Mouse (Mus musculus) heart, embryonic 11.5 days (tissue): ENCODE measurements at regions not wholly inside any gene's neighbourhood (a gene's known extent, or its start where the extent isn't known, plus 50 kb on each side); places are given as distances from the start of the nearest gene placed in this dataset.

Source experiments
- ATAC-seq: fragments of 200-750 bp; cut with Nextera tagmentation; replicated peaks from 2 replicates; pipeline ENCODE4 v1.8.0; 2017; ENCODE audit warnings: moderate library complexity; ENCODE audit not compliant: insufficient number of reproducible peaks, low FRiP score, low TSS enrichment
- H3K27ac ChIP-seq: fragments of 300-500 bp; sonication (generic); 2 replicates; pipeline ENCODE4 v1.5.1; 2014; ENCODE audit warnings: mild to moderate bottlenecking, low read depth, low read length
- H3K27me3 ChIP-seq: fragments of 300-500 bp; sonication (generic); 2 replicates; pipeline ENCODE4 v1.6.1; 2014; ENCODE audit warnings: mild to moderate bottlenecking, low read length, mixed read lengths; ENCODE audit not compliant: control insufficient read depth, insufficient read depth
- H3K36me3 ChIP-seq: fragments of 300-500 bp; sonication (generic); 2 replicates; pipeline ENCODE4 v1.6.1; 2014; ENCODE audit warnings: mild to moderate bottlenecking, low read length, moderate library complexity, mixed read lengths; ENCODE audit not compliant: control insufficient read depth, insufficient read depth
- H3K4me1 ChIP-seq: fragments of 300-500 bp; sonication (generic); 2 replicates; pipeline ENCODE4 v1.6.1; 2014; ENCODE audit warnings: low read length; ENCODE audit not compliant: control insufficient read depth, insufficient read depth
- H3K4me2 ChIP-seq: fragments of 300-500 bp; sonication (generic); 2 replicates; pipeline ENCODE4 v1.6.1; 2014; ENCODE audit warnings: mild to moderate bottlenecking, moderate library complexity
- H3K4me3 ChIP-seq: fragments of 300-500 bp; sonication (generic); 2 replicates; pipeline ENCODE4 v1.5.1; 2014; ENCODE audit warnings: low read depth, low read length
- H3K9ac ChIP-seq: fragments of 300-500 bp; sonication (generic); 2 replicates; pipeline ENCODE4 v1.6.1; 2014; ENCODE audit warnings: mild to moderate bottlenecking, low read depth, low read length, moderate library complexity
- H3K9me3 ChIP-seq: fragments of 300-500 bp; sonication (generic); replicated peaks from 2 replicates; pipeline ENCODE4 v1.6.1; 2016; ENCODE audit warnings: low read length; ENCODE audit not compliant: control insufficient read depth
- WGBS: fragments of 180-500 bp; shearing (Covaris S2); extraction: QIAGEN DNeasy Blood & Tissue Kit; methylation state at CpG from one replicate; pipeline ENCODE4 v1.1.7; 2014; ENCODE audit not compliant: insufficient replicate concordance; 5-methylcytosine and 5-hydroxymethylcytosine counted together

GRCm38 (mm10) chr1:137539424-137540116 is 579.3 kb upstream of the Nr5a2 start:
- Histone ChIP-seq H3K9ac (no peak overlapping the region), H3K27me3 (no peaks in the 10 kb centered on the region), H3K9me3 (no peaks in the 10 kb centered on the region), H3K4me1 (no peaks in the 10 kb centered on the region), H3K4me3 (no peak overlapping the region), H3K36me3 (no peaks in the 10 kb centered on the region), H3K4me2 (no peak overlapping the region), H3K27ac (no peak overlapping the region)
- no peak for ATAC-seq
- 70% methylated on average over 12 of the region's 12 CpGs for WGBS

- no peaks in the 10 kb centered on the region for H3K27me3 ChIP-seq
- no peak overlapping the region for H3K4me2 ChIP-seq
- H3K27ac ChIP-seq: no peak overlapping the region
- 84% methylated on average over 2 of the region's 2 CpGs for WGBS
- H3K4me3 ChIP-seq: no peak overlapping the region
- ATAC-seq: no peak
- no peaks in the 10 kb centered on the region for H3K4me1 ChIP-seq
- H3K9ac ChIP-seq: no peak overlapping the region
- no peaks in the 10 kb centered on the region for H3K9me3 ChIP-seq
- H3K36me3 ChIP-seq: no peaks in the 10 kb centered on the region
Observed at GRCm38 (mm10) chr1:137514750-137515149, 554.5 kb upstream of the Nr5a2 start.

- H3K9ac ChIP-seq: no peak overlapping the region
Observed at GRCm38 (mm10) chr1:137503704-137504422, 543.6 kb upstream of the Nr5a2 start.

GRCm38 (mm10) chr1:137488226-137488625 is 528.0 kb upstream of the Nr5a2 start:
- Histone ChIP-seq H3K36me3 (no peaks in the 10 kb centered on the region), H3K9ac (no peak overlapping the region), H3K4me3 (no peak overlapping the region), H3K4me1 (no peaks in the 10 kb centered on the region), H3K27me3 (no peaks in the 10 kb centered on the region), H3K4me2 (no peak overlapping the region), H3K9me3 (no peaks in the 10 kb centered on the region), H3K27ac (no peak overlapping the region)
- WGBS: 71% methylated on average over 5 of the region's 5 CpGs
- ATAC-seq: no peak

More at GRCm38 (mm10) chr1:137503704-137504422, 543.6 kb upstream of the Nr5a2 start:
- H3K9me3 ChIP-seq: no peaks in the 10 kb centered on the region
- no peaks in the 10 kb centered on the region for H3K4me1 ChIP-seq
- H3K27me3 ChIP-seq: no peaks in the 10 kb centered on the region
- no peak overlapping the region for H3K27ac ChIP-seq
- 59% methylated on average over 8 of the region's 8 CpGs for WGBS
- no peak overlapping the region for H3K4me2 ChIP-seq
- H3K36me3 ChIP-seq: no peaks in the 10 kb centered on the region
- ATAC-seq: no peak
- no peak overlapping the region for H3K4me3 ChIP-seq

GRCm38 (mm10) chr1:137478459-137478858 is 518.2 kb upstream of the Nr5a2 start:
- Histone ChIP-seq H3K9me3 (no peaks in the 10 kb centered on the region), H3K4me1 (no peaks in the 10 kb centered on the region), H3K36me3 (no peaks in the 10 kb centered on the region), H3K27me3 (no peaks in the 10 kb centered on the region), H3K9ac (no peak overlapping the region), H3K27ac (no peak overlapping the region), H3K4me3 (no peak overlapping the region), H3K4me2 (no peak overlapping the region)
- 44% methylated on average over 1 of the region's 1 CpGs for WGBS
- ATAC-seq: no peak

- Histone ChIP-seq H3K36me3 (no peaks in the 10 kb centered on the region), H3K27me3 (no peaks in the 10 kb centered on the region), H3K9me3 (no peaks in the 10 kb centered on the region), H3K27ac (no peak overlapping the region), H3K4me1 (no peaks in the 10 kb centered on the region), H3K4me3 (no peak overlapping the region), H3K9ac (no peak overlapping the region), H3K4me2 (no peak overlapping the region)
- no peak for ATAC-seq
- WGBS: 76% methylated on average over 3 of the region's 3 CpGs
Observed at GRCm38 (mm10) chr1:137477239-137477638, 517.0 kb upstream of the Nr5a2 start.

- no peaks in the 10 kb centered on the region for H3K36me3 ChIP-seq
- no peaks in the 10 kb centered on the region for H3K9me3 ChIP-seq
- H3K4me1 ChIP-seq: no peaks in the 10 kb centered on the region
- H3K27me3 ChIP-seq: no peaks in the 10 kb centered on the region
- no peak for ATAC-seq
- 75% methylated on average over 4 of the region's 4 CpGs for WGBS
- H3K4me3 ChIP-seq: no peak overlapping the region
- H3K4me2 ChIP-seq: no peak overlapping the region
- H3K9ac ChIP-seq: no peak overlapping the region
- H3K27ac ChIP-seq: no peak overlapping the region
Observed at GRCm38 (mm10) chr1:137474858-137475257, 514.6 kb upstream of the Nr5a2 start.

- no peaks in the 10 kb centered on the region for H3K4me1 ChIP-seq
- ATAC-seq: no peak
- 77% methylated on average over 4 of the region's 4 CpGs for WGBS
- no peaks in the 10 kb centered on the region for H3K36me3 ChIP-seq
- no peak overlapping the region for H3K4me3 ChIP-seq
- no peaks in the 10 kb centered on the region for H3K9me3 ChIP-seq
- no peak overlapping the region for H3K4me2 ChIP-seq
- no peaks in the 10 kb centered on the region for H3K27me3 ChIP-seq
- no peak overlapping the region for H3K9ac ChIP-seq
- no peak overlapping the region for H3K27ac ChIP-seq
Observed at GRCm38 (mm10) chr1:137473800-137474685, 513.8 kb upstream of the Nr5a2 start.
